Mouse (Mus musculus): ENCODE data around the gene Lamc1. TPM values are rescaled to one million over a fixed set of nuclear protein-coding genes. Genes with fewer than 3 reads are reported as not detected.
"Not testable (repeated sequence)": the region's sequence is repeated elsewhere in the genome, so short reads cannot be mapped to it uniquely, and the experiment has no call there.

The Lamc1 gene
- polyA plus RNA-seq, 1 experiment from 2014 or later = 28.4 TPM

DNA sequence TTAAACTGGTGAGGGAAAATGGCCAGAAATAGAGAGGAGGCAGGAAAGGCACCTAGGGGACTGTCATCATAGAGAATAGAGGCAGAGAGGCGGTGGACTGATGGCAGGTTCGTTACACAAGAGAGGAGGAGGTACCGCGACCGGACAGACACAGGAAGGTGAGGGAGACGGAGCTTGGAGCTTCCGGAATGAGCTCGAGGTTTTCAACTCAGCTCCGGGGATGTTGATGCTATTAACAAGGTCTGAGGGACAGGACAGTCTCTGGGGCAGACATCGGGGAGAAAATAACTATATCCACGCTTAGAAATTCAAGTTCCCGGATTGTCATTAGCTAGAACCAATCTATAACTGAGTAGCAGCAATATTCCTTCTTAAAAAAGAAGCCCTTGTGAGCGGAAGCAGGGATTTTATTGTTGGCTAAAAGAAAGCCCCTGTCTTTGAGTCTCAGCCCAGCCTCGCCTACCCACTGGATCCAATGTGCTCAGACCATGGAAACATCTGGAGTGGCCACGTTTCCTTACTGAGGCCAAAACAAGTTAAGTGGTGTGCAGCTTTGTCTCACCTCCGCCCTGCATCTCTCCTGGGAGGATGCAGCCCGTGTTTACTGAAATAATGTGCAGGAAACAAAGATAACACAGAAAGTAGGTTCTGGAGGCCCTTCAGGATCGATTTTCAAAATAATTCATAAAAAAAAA is 21.3 kb upstream of the Lamc1 start:
- Histone ChIP-seq H3K27me3 (replicated peaks; ENCODE audit: low read depth, poor library complexity, severe bottlenecking) (no peaks in the 10 kb centered on the region), H3K4me3 (no peak overlapping the region), H3K27ac (replicated peaks) (no peak overlapping the region), H3K4me1 (peaks cover 26% of the 10 kb centered on the region), H3K36me3 (replicated peaks) (no peaks in the 10 kb centered on the region), H3K9me3 (no peaks in the 10 kb centered on the region)
- 64% methylated on average over 18 of the region's 18 CpGs for WGBS
- peak; percentile 32 for DNase-seq (ENCODE audit: low spot score)

GRCm38 (mm10) chr1:153351034-153351433 is 18.4 kb upstream of the Lamc1 start:
- Histone ChIP-seq H3K9me3 (no peaks in the 10 kb centered on the region), H3K4me1 (peaks cover 24% of the 10 kb centered on the region), H3K36me3 (replicated peaks) (no peaks in the 10 kb centered on the region), H3K27me3 (replicated peaks; ENCODE audit: low read depth, poor library complexity, severe bottlenecking) (no peaks in the 10 kb centered on the region; the same call in 1 of the 2 replicates), H3K4me3 (no peak overlapping the region), H3K27ac (replicated peaks) (no peak overlapping the region)
- WGBS = 83% methylated on average over 4 of the region's 4 CpGs
- no peak for DNase-seq (ENCODE audit: low spot score)

- Histone ChIP-seq H3K36me3 (replicated peaks) (no peaks in the 10 kb centered on the region), H3K4me3 (no peak overlapping the region), H3K4me1 (no peaks in the 10 kb centered on the region), H3K9me3 (no peaks in the 10 kb centered on the region), H3K27me3 (replicated peaks; ENCODE audit: low read depth, poor library complexity, severe bottlenecking) (no peaks in the 10 kb centered on the region; the same call in 1 of the 2 replicates), H3K27ac (replicated peaks) (no peak overlapping the region)
- DNase-seq (ENCODE audit: low spot score) = no peak
- 59% methylated on average over 3 of the region's 3 CpGs for WGBS
Measured at GRCm38 (mm10) chr1:153347726-153348125, 15.1 kb upstream of the Lamc1 start.

- no peak for DNase-seq (ENCODE audit: low spot score)
- H3K27ac ChIP-seq (replicated peaks) = no peak overlapping the region
- no peaks in the 10 kb centered on the region; the same call in 1 of the 2 replicates for H3K27me3 ChIP-seq (replicated peaks; ENCODE audit: low read depth, poor library complexity, severe bottlenecking)
- H3K36me3 ChIP-seq (replicated peaks) = no peaks in the 10 kb centered on the region
- H3K4me1 ChIP-seq = no peaks in the 10 kb centered on the region
- no peaks in the 10 kb centered on the region for H3K9me3 ChIP-seq
- WGBS = 96% methylated on average over 2 of the region's 2 CpGs
- no peak overlapping the region for H3K4me3 ChIP-seq
Measured at GRCm38 (mm10) chr1:153347040-153347439, 14.5 kb upstream of the Lamc1 start.

DNA sequence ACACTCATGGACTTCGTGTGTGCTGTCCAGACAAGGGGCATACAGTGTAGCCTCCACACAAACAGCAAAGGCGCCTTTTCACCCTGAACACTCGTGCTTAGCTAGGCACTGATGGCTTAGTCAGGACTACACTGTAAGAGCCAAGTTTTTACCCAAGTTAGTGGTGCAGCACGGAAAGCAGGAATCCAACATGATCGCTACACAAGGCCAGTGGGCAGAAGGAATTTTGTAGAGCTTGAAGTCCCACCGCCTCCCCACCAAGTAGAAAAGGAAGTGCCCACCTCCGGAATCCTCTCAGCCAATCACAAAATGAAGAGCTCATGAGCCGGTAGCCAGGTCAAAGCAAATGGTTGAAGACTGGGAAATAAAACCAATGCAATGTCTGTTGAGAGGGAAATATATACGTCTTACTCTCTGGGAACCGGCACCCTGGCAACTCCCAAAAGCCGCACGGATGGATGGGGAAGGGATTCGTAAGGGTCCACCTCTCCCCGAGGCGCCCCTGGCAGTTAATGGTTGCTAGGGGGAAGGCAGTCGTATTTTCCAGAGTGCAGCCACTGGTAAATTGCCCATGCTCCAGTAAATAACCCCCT is 13.2 kb upstream of the Lamc1 start:
- no peaks in the 10 kb centered on the region for H3K36me3 ChIP-seq (replicated peaks)
- H3K4me3 ChIP-seq = 0 out of 2 replicates have a peak overlapping the region, but pooled peaks have one; percentile 34
- no peak for DNase-seq (ENCODE audit: low spot score)

GRCm38 (mm10) chr1:153345002-153345401 is 12.4 kb upstream of the Lamc1 start:
- no peaks in the 10 kb centered on the region for H3K9me3 ChIP-seq
- no peaks in the 10 kb centered on the region for H3K36me3 ChIP-seq (replicated peaks)
- H3K27me3 ChIP-seq (replicated peaks; ENCODE audit: low read depth, poor library complexity, severe bottlenecking) = no peaks in the 10 kb centered on the region; the same call in 1 of the 2 replicates
- no peak for DNase-seq (ENCODE audit: low spot score)
- H3K4me3 ChIP-seq = no peak overlapping the region
- no peak overlapping the region for H3K27ac ChIP-seq (replicated peaks)
- H3K4me1 ChIP-seq = no peaks in the 10 kb centered on the region
- 84% methylated on average over 2 of the region's 2 CpGs for WGBS

More for the DNA sequence above, 13.2 kb upstream of the Lamc1 start:
- Histone ChIP-seq H3K27me3 (replicated peaks; ENCODE audit: low read depth, poor library complexity, severe bottlenecking) (no peaks in the 10 kb centered on the region; the same call in 1 of the 2 replicates), H3K4me1 (no peaks in the 10 kb centered on the region), H3K27ac (replicated peaks) (no peak overlapping the region), H3K9me3 (no peaks in the 10 kb centered on the region)
- 67% methylated on average over 16 of the region's 16 CpGs for WGBS

DNA sequence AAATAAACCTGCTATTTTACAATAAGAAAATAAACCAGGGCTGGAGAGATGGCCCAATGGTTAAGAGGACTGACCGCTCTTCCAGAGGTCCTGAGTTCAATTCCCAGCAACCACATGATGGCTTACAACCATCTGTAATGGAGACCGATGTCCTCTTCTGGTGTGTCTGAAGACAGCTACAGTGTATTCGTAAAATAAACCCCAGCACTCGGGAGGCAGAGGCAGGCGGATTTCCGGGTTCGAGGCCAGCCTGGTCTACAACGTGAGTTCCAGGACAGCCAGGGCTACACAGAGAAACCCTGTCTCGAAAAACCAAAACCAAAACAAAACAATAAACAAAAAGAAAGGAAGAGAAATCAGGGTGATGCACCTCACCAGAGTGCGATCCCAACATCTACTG is 2.9 kb upstream of the Lamc1 start:
- WGBS = 95% methylated on average over 10 of the region's 10 CpGs
- H3K9me3 ChIP-seq = not testable (repeated sequence)

GRCm38 (mm10) chr1:153333296-153334121 is 923 bp upstream of the Lamc1 start:
- no peak for DNase-seq (ENCODE audit: low spot score)
- no peaks in the 10 kb centered on the region for H3K27me3 ChIP-seq (replicated peaks; ENCODE audit: low read depth, poor library complexity, severe bottlenecking)
- H3K36me3 ChIP-seq (replicated peaks) = no peaks in the 10 kb centered on the region
- WGBS = 9% methylated on average over 22 of the region's 22 CpGs
- H3K4me1 ChIP-seq = peaks cover 35% of the 10 kb centered on the region
- peak overlapping the region; percentile 98 for H3K4me3 ChIP-seq
- no peaks in the 10 kb centered on the region for H3K9me3 ChIP-seq
- peak overlapping the region; percentile 96 for H3K27ac ChIP-seq (replicated peaks)

More for the DNA sequence above, 2.9 kb upstream of the Lamc1 start:
- H3K4me3 ChIP-seq; H3K27me3 ChIP-seq (replicated peaks; ENCODE audit: low read depth, poor library complexity, severe bottlenecking); H3K36me3 ChIP-seq (replicated peaks); H3K27ac ChIP-seq (replicated peaks); DNase-seq (ENCODE audit: low spot score): not testable (repeated sequence)
- H3K4me1 ChIP-seq = peaks cover 23% of the 10 kb centered on the region

- Histone ChIP-seq H3K4me3 (peak overlapping the region; percentile 98), H3K9me3 (no peaks in the 10 kb centered on the region), H3K27me3 (replicated peaks; ENCODE audit: low read depth, poor library complexity, severe bottlenecking) (no peaks in the 10 kb centered on the region), H3K27ac (replicated peaks) (peak overlapping the region; percentile 96), H3K36me3 (replicated peaks) (no peaks in the 10 kb centered on the region), H3K4me1 (peaks cover 48% of the 10 kb centered on the region)
- WGBS = under 1% methylated on average over 42 of the region's 42 CpGs
- peak; percentile 75 for DNase-seq (ENCODE audit: low spot score)
Measured at GRCm38 (mm10) chr1:153331796-153332443, 666 bp downstream of the Lamc1 start.

DNA sequence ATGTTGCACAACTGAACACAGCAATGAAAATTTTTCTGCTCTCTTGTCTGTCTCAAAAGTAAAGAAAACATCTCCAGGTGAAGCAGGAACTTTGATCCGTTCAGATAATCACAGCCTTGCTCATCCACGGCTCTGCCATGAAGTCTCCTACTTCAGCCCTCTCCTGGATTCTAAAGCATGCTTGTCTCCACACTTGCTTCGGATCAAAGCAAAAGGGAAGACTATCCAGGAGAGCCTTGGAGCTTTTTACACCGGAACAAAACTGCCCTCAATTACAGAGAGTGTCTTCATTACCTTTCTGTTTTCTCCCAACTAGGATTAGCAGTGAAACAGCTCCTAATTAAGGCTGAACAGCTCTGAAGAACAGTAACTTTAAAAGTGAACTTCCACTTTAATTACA is 1.4 kb downstream of the Lamc1 start:
- H3K4me3 ChIP-seq = peak overlapping the region; percentile 98
- DNase-seq (ENCODE audit: low spot score) = no peak
- H3K36me3 ChIP-seq (replicated peaks) = peaks cover 6% of the 10 kb centered on the region
- peak overlapping the region; percentile 96; the same call in 1 of the 2 replicates for H3K27ac ChIP-seq (replicated peaks)
- H3K4me1 ChIP-seq = peaks cover 48% of the 10 kb centered on the region
- 3% methylated on average over 4 of the region's 4 CpGs for WGBS
- no peaks in the 10 kb centered on the region for H3K27me3 ChIP-seq (replicated peaks; ENCODE audit: low read depth, poor library complexity, severe bottlenecking)
- no peaks in the 10 kb centered on the region for H3K9me3 ChIP-seq

GRCm38 (mm10) chr1:153329306-153329705 is 3.3 kb downstream of the Lamc1 start:
- Histone ChIP-seq H3K9me3 (no peaks in the 10 kb centered on the region), H3K27me3 (replicated peaks; ENCODE audit: low read depth, poor library complexity, severe bottlenecking) (no peaks in the 10 kb centered on the region), H3K27ac (replicated peaks) (no peak overlapping the region), H3K4me3 (no peak overlapping the region), H3K36me3 (replicated peaks) (peaks cover 19% of the 10 kb centered on the region), H3K4me1 (peaks cover 48% of the 10 kb centered on the region)
- DNase-seq (ENCODE audit: low spot score) = no peak
- WGBS = 89% methylated on average over 6 of the region's 6 CpGs

DNA sequence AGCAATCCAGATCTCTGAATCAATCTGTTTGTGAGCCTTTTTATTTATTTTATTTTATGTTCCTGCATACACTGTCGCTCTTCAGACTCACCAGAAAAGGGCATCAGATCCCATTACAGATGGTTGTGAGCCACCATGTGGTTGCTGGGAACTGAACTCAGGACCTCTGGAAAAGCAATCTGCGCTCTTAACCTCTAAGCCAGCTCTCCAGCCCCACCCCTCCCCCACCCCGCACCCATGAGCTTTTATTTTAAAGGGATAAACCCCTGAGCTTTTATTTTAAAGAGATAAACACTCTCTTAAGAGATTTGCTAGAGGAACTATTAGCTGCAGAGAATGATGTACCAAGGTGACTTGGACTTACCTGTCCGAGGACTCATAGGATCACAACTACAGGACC is 5.5 kb downstream of the Lamc1 start:
- peaks cover 40% of the 10 kb centered on the region for H3K4me1 ChIP-seq
- H3K36me3 ChIP-seq (replicated peaks) = peaks cover 28% of the 10 kb centered on the region
- 82% methylated on average over 4 of the region's 4 CpGs for WGBS
- H3K9me3 ChIP-seq = no peaks in the 10 kb centered on the region
- H3K4me3 ChIP-seq = no peak overlapping the region
- no peak for DNase-seq (ENCODE audit: low spot score)
- H3K27me3 ChIP-seq (replicated peaks; ENCODE audit: low read depth, poor library complexity, severe bottlenecking) = no peaks in the 10 kb centered on the region
- H3K27ac ChIP-seq (replicated peaks) = no peak overlapping the region

Measured in embryonic facial prominence, embryonic 10.5 days (tissue).